Comparison of ENCODE assay signal across 14 mouse cellular contexts in genomic region chr2:136691681-136692080, GRCm38 (mm10). TPM values are rescaled to one million over a fixed set of nuclear protein-coding genes. Genes with fewer than 3 reads are reported as not detected.
"Had no signal": no experiment of that assay in that cellular context is flagged by ENCODE, and none has a peak within 500 bp of the region (broad histone marks: within the 10 kb centered on the region; RNA-seq: fewer than 3 reads in every experiment).

No protein-coding gene starts in this region.

- H3K9ac ChIP-seq: limb, embryonic 15.5 days; liver, embryonic 13.5 days; liver, postnatal 0 days; midbrain, embryonic 13.5 days; neural tube, embryonic 15.5 days had no signal

- H3K27me3 ChIP-seq: limb, embryonic 15.5 days; liver, embryonic 13.5 days; midbrain, embryonic 13.5 days; neural tube, embryonic 15.5 days had no signal

- H3K9me3 ChIP-seq: limb, embryonic 15.5 days; liver, embryonic 13.5 days; midbrain, embryonic 13.5 days; neural tube, embryonic 15.5 days had no signal

- H3K36me3 ChIP-seq: limb, embryonic 15.5 days; liver, embryonic 13.5 days; midbrain, embryonic 13.5 days; neural tube, embryonic 15.5 days had no signal

- H3K4me1 ChIP-seq: limb, embryonic 15.5 days; liver, embryonic 13.5 days; midbrain, embryonic 13.5 days; neural tube, embryonic 15.5 days had no signal

- DNase-seq: kidney, postnatal 36 days; layer of hippocampus, adult 9-11 months; layer of hippocampus, postnatal 36 days; liver, embryonic 13.5 days; liver, postnatal 0 days; lung, postnatal 36 days; right cerebral cortex, adult 18-20 months; right cerebral cortex, postnatal 25 days; thymus, postnatal 4 days had no signal

- H3K4me2 ChIP-seq: limb, embryonic 15.5 days; liver, embryonic 13.5 days; midbrain, embryonic 13.5 days; neural tube, embryonic 15.5 days had no signal

- H3K4me3 ChIP-seq: limb, embryonic 15.5 days; liver, embryonic 13.5 days; midbrain, embryonic 13.5 days; myocyte; neural tube, embryonic 15.5 days had no signal

- ATAC-seq: liver, postnatal 0 days; midbrain, embryonic 13.5 days had no signal

- H3K27ac ChIP-seq: limb, embryonic 15.5 days; liver, embryonic 13.5 days; midbrain, embryonic 13.5 days; neural tube, embryonic 15.5 days had no signal

RNA-seq across cellular contexts. Expression of gene Snap25, which starts 21.6 kb away (rescaled TPM):
- total RNA-seq: megakaryocyte progenitor cell, adult 5-6 weeks had no signal
- polyA plus RNA-seq: liver, postnatal 0 days; myocyte had no signal
